Mouse (Mus musculus) heart, postnatal 0 days (tissue): ENCODE data around the gene Pfkm. TPM values are rescaled to one million over a fixed set of nuclear protein-coding genes. Genes with fewer than 3 reads are reported as not detected.

ENCODE experiments used
- ATAC-seq: fragments of 200-750 bp; cut with Nextera tagmentation; 2 replicates; pipeline ENCODE4 v1.8.0; 2017; ENCODE audit warnings: low read depth, moderate number of reproducible peaks, moderate library complexity; ENCODE audit not compliant: insufficient read depth
- DNase-seq: peaks from one replicate; pipeline ENCODE4 v3.0.0-alpha.2; 2016; ENCODE audit warnings: low spot score
- H3K27ac ChIP-seq: fragments of 300-500 bp; sonication (generic); 2 replicates; pipeline ENCODE4 v1.5.1; 2014; ENCODE audit warnings: low read depth, mild to moderate bottlenecking
- H3K27me3 ChIP-seq: fragments of 300-500 bp; sonication (generic); 2 replicates; pipeline ENCODE4 v1.6.1; 2014; ENCODE audit warnings: low read length, mixed read lengths; ENCODE audit not compliant: control insufficient read depth, insufficient read depth
- H3K36me3 ChIP-seq: fragments of 300-500 bp; sonication (generic); replicated peaks from 2 replicates; pipeline ENCODE4 v1.6.1; 2014; ENCODE audit warnings: low read length, mixed read lengths; ENCODE audit not compliant: control insufficient read depth, insufficient read depth
- H3K4me1 ChIP-seq: fragments of 300-500 bp; sonication (generic); 2 replicates; pipeline ENCODE4 v1.6.1; 2014; ENCODE audit warnings: antibody characterized with exemption; ENCODE audit not compliant: control insufficient read depth, insufficient read depth
- H3K4me2 ChIP-seq: fragments of 300-500 bp; sonication (generic); 2 replicates; pipeline ENCODE4 v1.6.1; 2014; ENCODE audit warnings: low read depth, mild to moderate bottlenecking, low read length, moderate library complexity
- H3K4me3 ChIP-seq: fragments of 300-500 bp; sonication (generic); 2 replicates; pipeline ENCODE4 v1.5.1; 2014; ENCODE audit warnings: low read depth, low read length
- H3K9ac ChIP-seq: fragments of 300-500 bp; sonication (generic); replicated peaks from 2 replicates; pipeline ENCODE4 v1.6.1; 2014; ENCODE audit warnings: low read depth, low read length, mixed read lengths
- H3K9me3 ChIP-seq: fragments of 300-500 bp; sonication (generic); replicated peaks from 2 replicates; pipeline ENCODE4 v1.6.1; 2016; ENCODE audit warnings: low read length; ENCODE audit not compliant: control insufficient read depth
- CTCF ChIP-seq: IDR thresholded peaks from 2 replicates; pipeline ENCODE4 v1.5.1; 2016; ENCODE audit warnings: antibody characterized with exemption, control low read depth, low read depth
- EP300 ChIP-seq: IDR thresholded peaks from 2 replicates; pipeline ENCODE4 v1.6.1; 2016; ENCODE audit warnings: antibody characterized with exemption, low read depth
- WGBS: fragments of 180-500 bp; shearing (Covaris S2); extraction: QIAGEN DNeasy Blood & Tissue Kit; methylation state at CpG from one replicate; pipeline ENCODE4 v1.1.7; 2014; 5-methylcytosine and 5-hydroxymethylcytosine counted together
- polyA plus RNA-seq: library from polyadenylated mRNA; unstranded; fragments of >200 nt; fragmentation: Nextera tagmentation; extraction: Ambion mirVana; gene quantifications from 2 replicates; pipeline ENCODE4 v1.2.1, GENCODE M21; 2015
- total RNA-seq: library from RNA; depleted of rRNA; stranded (reverse); fragments of >200 nt; gene quantifications from 2 replicates; pipeline ENCODE4 v1.2.3, GENCODE M21; 2014; ENCODE audit warnings: low replicate concordance

Gene Pfkm
- total and polyA plus RNA-seq, 2 experiments from 2014 or later: 213 to 216 TPM

DNA sequence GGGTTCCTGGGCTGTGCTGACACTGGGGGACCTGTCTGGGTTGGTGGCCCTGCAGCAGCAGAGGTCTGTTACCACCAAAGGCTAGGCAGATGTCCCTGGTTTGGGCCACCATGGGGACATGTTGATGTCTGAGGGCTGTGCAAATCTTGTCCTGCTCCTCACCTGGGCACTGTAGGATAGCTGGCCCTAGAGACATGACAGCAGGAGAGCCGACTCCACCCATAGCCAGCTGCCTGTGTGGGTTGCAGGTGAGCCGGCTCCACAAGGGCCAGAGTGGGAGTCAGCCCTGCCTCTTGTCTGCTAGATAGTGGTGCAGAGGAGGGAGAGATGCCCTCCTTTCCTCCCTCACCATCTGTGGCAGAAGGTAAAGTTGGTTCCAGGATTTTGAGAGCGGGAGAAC is 22.0 kb upstream of the Pfkm start:
- no peak for ATAC-seq
- no peaks in the 10 kb centered on the region for H3K9me3 ChIP-seq
- WGBS: 83% methylated on average over 3 of the region's 3 CpGs
- no peak overlapping the region for H3K4me3 ChIP-seq
- peaks cover 69% of the 10 kb centered on the region for H3K36me3 ChIP-seq
- H3K4me2 ChIP-seq: no peak overlapping the region
- no peak overlapping the region for H3K27ac ChIP-seq
- TF ChIP-seq CTCF (no peak), EP300 (no peak)
- H3K9ac ChIP-seq: no peak overlapping the region
- H3K4me1 ChIP-seq: no peaks in the 10 kb centered on the region
- no peaks in the 10 kb centered on the region for H3K27me3 ChIP-seq
- DNase-seq: no peak

DNA sequence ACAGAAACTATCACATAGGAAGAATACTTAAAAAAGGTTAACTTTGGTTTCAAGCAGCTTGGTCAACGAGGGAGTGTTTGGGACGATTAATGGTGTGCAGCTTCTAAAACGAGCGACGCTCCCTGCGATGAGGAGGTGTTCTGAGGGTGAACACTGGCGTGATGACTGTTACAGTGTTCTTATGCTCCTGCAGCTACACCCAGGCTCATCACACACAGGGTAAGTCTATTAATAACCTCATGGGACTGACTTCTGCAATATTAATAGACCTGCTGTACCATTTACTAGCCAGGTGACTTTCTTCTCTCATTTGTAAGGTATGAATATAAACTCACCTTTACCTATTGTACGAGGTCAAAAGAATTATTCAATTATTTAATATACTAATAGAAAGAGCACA is 17.9 kb upstream of the Pfkm start:
- peaks cover 70% of the 10 kb centered on the region for H3K36me3 ChIP-seq
- ATAC-seq (no peak; the same call in 1 of the 2 replicates), DNase-seq (peak; percentile 58)
- H3K27me3 ChIP-seq: no peaks in the 10 kb centered on the region
- peak overlapping the region; percentile 48; the same call in 1 of the 2 replicates for H3K27ac ChIP-seq
- no peak overlapping the region for H3K4me3 ChIP-seq
- H3K4me2 ChIP-seq: no peak overlapping the region
- no peaks in the 10 kb centered on the region for H3K9me3 ChIP-seq
- no peak for TF ChIP-seq CTCF
- TF ChIP-seq EP300: no peak
- H3K9ac ChIP-seq: no peak overlapping the region
- H3K4me1 ChIP-seq: no peaks in the 10 kb centered on the region
- 55% methylated on average over 8 of the region's 8 CpGs for WGBS

DNA sequence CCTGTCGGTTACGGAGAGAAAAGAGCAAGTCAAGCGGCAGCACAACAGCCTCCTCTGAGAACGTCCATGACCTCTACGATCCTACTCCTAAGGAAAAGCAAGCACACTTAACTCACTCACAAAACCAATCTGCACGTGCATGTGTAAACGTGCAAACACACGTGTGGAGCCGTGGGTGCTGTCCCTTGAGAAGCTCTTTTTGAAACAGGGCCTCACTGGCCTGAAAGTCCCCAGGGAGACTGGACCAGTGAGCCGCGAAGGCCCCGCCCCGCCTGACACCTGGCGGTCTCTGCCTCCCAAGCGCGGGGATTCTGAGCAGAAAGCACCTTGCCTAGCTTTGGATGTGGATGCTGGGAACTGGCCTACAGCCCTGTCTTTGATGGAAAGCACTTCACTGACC is 17.4 kb upstream of the Pfkm start:
- H3K27ac ChIP-seq: peak overlapping the region; percentile 37; the same call in 1 of the 2 replicates
- no peak for ATAC-seq
- no peaks in the 10 kb centered on the region for H3K27me3 ChIP-seq
- no peak for TF ChIP-seq EP300
- TF ChIP-seq CTCF: no peak
- no peak overlapping the region for H3K9ac ChIP-seq
- H3K4me2 ChIP-seq: no peak overlapping the region
- no peaks in the 10 kb centered on the region for H3K9me3 ChIP-seq
- no peak overlapping the region for H3K4me3 ChIP-seq
- no peaks in the 10 kb centered on the region for H3K4me1 ChIP-seq
- H3K36me3 ChIP-seq: peaks cover 68% of the 10 kb centered on the region
- DNase-seq: no peak
- 86% methylated on average over 16 of the region's 16 CpGs for WGBS

DNA sequence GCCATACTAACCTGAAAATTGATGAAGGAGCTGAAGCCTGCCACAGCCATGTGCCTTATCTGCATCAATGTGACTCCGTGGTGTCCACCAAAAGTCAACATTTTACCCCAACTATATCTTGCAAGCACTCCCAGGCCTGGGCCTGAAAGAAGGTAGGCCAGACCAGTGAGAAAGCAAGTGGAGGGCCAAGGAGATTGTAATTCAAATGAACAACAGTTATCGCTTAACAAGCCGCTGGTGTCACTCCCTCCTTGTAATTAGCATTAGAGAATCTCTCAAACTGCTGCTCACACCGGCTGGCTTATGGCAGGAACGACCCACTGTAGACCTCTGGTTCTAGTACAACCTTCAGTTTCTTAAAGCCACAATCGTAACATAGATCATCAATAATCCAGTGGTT is 15.5 kb upstream of the Pfkm start:
- H3K4me2 ChIP-seq: no peak overlapping the region
- H3K9ac ChIP-seq: no peak overlapping the region
- TF ChIP-seq EP300 (no peak), CTCF (no peak)
- H3K4me1 ChIP-seq: no peaks in the 10 kb centered on the region
- H3K4me3 ChIP-seq: no peak overlapping the region
- H3K27me3 ChIP-seq: no peaks in the 10 kb centered on the region
- no peak for DNase-seq
- no peak for ATAC-seq
- 86% methylated on average over 6 of the region's 6 CpGs for WGBS
- peaks cover 70% of the 10 kb centered on the region for H3K36me3 ChIP-seq
- H3K27ac ChIP-seq: no peak overlapping the region
- no peaks in the 10 kb centered on the region for H3K9me3 ChIP-seq

DNA sequence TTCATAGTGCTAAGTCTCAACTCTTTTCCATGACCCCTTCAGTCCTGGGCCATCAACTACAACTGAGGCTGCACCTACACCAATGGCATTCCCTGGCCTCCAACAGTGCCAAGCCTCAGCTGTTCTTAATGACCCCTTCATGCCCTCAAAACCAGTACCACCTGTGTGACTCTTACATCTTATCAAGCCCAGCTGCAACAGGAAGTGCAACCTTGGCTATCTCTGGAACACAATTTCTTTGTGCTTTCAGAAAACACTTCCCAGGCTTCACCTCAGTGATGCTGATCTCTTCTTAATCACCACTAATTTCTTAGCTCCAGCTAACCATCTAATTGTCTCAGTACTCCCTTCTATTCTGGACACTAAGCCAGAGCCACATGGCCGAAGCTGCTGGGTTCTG is 3.5 kb upstream of the Pfkm start:
- no peaks in the 10 kb centered on the region for H3K9me3 ChIP-seq
- peaks cover 22% of the 10 kb centered on the region for H3K36me3 ChIP-seq
- 59% methylated on average over 1 of the region's 1 CpGs for WGBS
- H3K9ac ChIP-seq: no peak overlapping the region
- H3K4me1 ChIP-seq: peaks cover 13% of the 10 kb centered on the region
- DNase-seq: no peak
- no peaks in the 10 kb centered on the region for H3K27me3 ChIP-seq
- no peak overlapping the region for H3K4me3 ChIP-seq
- no peak overlapping the region for H3K4me2 ChIP-seq
- no peak for ATAC-seq
- TF ChIP-seq EP300: no peak
- no peak for TF ChIP-seq CTCF
- no peak overlapping the region for H3K27ac ChIP-seq

DNA sequence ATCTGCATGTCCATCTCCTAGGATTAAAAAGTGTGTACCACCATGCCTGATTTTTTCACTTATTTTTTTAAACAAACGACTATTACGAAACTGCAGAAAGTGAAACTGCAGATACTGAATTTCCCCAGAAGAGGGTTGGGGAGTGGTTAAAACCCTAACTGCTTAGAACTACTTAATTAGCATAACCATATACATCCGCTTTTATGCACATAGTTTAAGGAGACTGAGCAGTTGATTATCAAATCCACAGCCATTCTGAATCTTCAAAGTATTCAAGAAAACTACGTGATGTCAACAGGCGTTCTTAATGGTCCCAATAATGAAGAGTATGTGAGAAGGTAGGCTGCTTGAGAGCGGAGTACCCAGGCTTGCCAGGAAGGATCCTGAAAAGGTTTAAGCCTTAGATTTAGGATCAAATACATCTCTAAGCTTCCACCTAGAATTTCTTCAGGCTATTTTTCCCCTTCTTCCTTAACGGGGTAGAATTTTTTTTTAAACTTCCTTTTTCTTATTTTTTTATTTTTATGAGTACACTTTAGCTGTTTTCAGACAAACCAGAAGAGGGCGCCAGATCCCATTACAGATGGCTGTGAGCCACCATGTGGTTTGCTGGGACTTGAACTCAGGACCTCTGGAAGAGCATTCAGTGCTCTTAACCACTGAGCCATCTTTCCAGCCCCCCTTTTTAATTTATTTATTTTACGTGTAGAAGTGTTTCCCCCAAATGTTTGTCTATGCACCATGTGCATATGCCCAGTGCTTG is 2.8 kb upstream of the Pfkm start:
- Histone ChIP-seq H3K4me1 (peaks cover 13% of the 10 kb centered on the region), H3K9ac (no peak overlapping the region), H3K9me3 (no peaks in the 10 kb centered on the region), H3K27ac (no peak overlapping the region), H3K4me3 (no peak overlapping the region), H3K36me3 (peaks cover 16% of the 10 kb centered on the region), H3K4me2 (no peak overlapping the region), H3K27me3 (no peaks in the 10 kb centered on the region)
- ATAC-seq: no peak
- WGBS: 71% methylated on average over 9 of the region's 9 CpGs
- TF ChIP-seq EP300 (no peak), CTCF (peak; percentile 52)
- DNase-seq: no peak
